Mouse (Mus musculus) CH12.LX (cell line): ENCODE data around the gene Cmss1.

Experiments
- CTCF ChIP-seq, 2 experiments: IDR thresholded peaks in 1 of 2; conservative IDR thresholded peaks in 1 of 2; 2 replicates each; pipeline ENCODE4 v1.5.1; 2011 to 2012; ENCODE audit warnings: low read depth in 2 of 2, low read length in 2 of 2, improper control_type of control experiment in 1 of 2, inconsistent platforms in 1 of 2, mild to moderate bottlenecking in 1 of 2, moderate library complexity in 1 of 2
- EP300 ChIP-seq: IDR thresholded peaks from 2 replicates; pipeline ENCODE4 v1.6.1; 2011; ENCODE audit warnings: low read length, improper control_type of control experiment
- JUND ChIP-seq: conservative IDR thresholded peaks from 2 replicates; pipeline ENCODE4 v1.6.1; 2011; ENCODE audit warnings: low read depth, low read length, improper control_type of control experiment
- MAX ChIP-seq: IDR thresholded peaks from 2 replicates; pipeline ENCODE4 v1.6.1; 2011; ENCODE audit warnings: low read length, improper control_type of control experiment
- NELFE ChIP-seq: IDR thresholded peaks from 2 replicates; pipeline ENCODE4 v1.6.1; 2011; ENCODE audit warnings: low read depth, low read length, improper control_type of control experiment
- NRF1 ChIP-seq: IDR thresholded peaks from 2 replicates; pipeline ENCODE4 v1.6.1; 2014; ENCODE audit warnings: low read depth, mild to moderate bottlenecking, inconsistent platforms, low read length, improper control_type of control experiment, moderate library complexity
- POLR2A ChIP-seq: IDR thresholded peaks from 2 replicates; pipeline ENCODE4 v1.6.1; 2011; ENCODE audit warnings: low read depth, mild to moderate bottlenecking, improper control_type of control experiment, low read length
- SIN3A ChIP-seq: IDR thresholded peaks from 2 replicates; pipeline ENCODE4 v1.6.1; 2012; ENCODE audit warnings: low read length, improper control_type of control experiment, inconsistent platforms
- USF1 ChIP-seq: IDR thresholded peaks from 2 replicates; pipeline ENCODE4 v1.6.1; 2014; ENCODE audit warnings: low read depth, mild to moderate bottlenecking, inconsistent platforms, low read length, improper control_type of control experiment
- ZC3H11A ChIP-seq: IDR thresholded peaks from 2 replicates; pipeline ENCODE4 v1.6.1; 2012; ENCODE audit warnings: low read depth, mild to moderate bottlenecking, inconsistent platforms, low read length, improper control_type of control experiment
- ZMIZ1 ChIP-seq: IDR thresholded peaks from 2 replicates; pipeline ENCODE4 v1.6.1; 2012; ENCODE audit warnings: low read depth, mild to moderate bottlenecking, inconsistent platforms, low read length, improper control_type of control experiment
- ZNF384 ChIP-seq: IDR thresholded peaks from 2 replicates; pipeline ENCODE4 v1.6.1; 2012; ENCODE audit warnings: low read depth, low read length, improper control_type of control experiment, inconsistent platforms

DNA sequence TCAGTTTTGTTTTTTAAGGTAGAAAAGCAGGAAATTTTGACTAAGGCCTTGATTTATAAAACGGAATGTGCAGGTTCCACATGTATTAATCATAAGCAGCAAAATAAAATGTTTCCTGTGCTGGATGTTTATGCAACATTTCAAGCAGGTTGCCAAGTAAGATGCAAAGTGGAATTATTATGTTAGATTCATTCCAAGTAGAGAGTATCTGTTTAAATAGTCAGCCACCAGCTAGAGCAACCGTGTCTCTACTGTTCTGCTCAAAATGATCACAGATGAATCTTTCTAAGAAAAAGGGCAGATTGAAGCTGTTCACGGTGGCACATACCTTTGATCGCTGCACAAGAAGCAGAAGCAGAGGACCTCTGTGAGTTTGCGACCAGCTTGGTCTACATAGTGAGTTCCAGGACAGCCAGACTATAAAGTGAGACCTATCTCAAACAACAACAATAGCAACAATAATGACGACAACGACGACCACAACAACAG, 288.0 kb downstream of the Cmss1 start:
- no peak for TF ChIP-seq JUND
- TF ChIP-seq EP300 = no peak
- no peak for TF ChIP-seq CTCF (conservative IDR thresholded peaks at IDR 0.05 in 1 of 2, IDR thresholded peaks at IDR 0.05 in 1 of 2; ENCODE audit: low read depth in 2 of 2, low read length in 2 of 2)
- TF ChIP-seq POLR2A = no peak
- no peak for TF ChIP-seq ZNF384
- TF ChIP-seq MAX = no peak
- no peak for TF ChIP-seq USF1
- TF ChIP-seq ZC3H11A = no peak
- no peak for TF ChIP-seq ZMIZ1
- TF ChIP-seq NELFE = no peak
- no peak for TF ChIP-seq SIN3A
- TF ChIP-seq NRF1 = no peak
